Mouse (Mus musculus) cerebellum, adult 11 months (tissue): Measurements from ENCODE around the gene Zbtb32.

Experiments used
- DNase-seq: peaks from one replicate; pipeline ENCODE4 v3.0.0; 2022

Zbtb32 gene

GRCm38 (mm10) chr7:30564970-30565571 lies 33.6 kb downstream of the Zbtb32 start, which contains the start of gene Igflr1:
Gene Igflr1, plus strand, starts transcription at chr7:30565427.
- no peak for DNase-seq

DNA sequence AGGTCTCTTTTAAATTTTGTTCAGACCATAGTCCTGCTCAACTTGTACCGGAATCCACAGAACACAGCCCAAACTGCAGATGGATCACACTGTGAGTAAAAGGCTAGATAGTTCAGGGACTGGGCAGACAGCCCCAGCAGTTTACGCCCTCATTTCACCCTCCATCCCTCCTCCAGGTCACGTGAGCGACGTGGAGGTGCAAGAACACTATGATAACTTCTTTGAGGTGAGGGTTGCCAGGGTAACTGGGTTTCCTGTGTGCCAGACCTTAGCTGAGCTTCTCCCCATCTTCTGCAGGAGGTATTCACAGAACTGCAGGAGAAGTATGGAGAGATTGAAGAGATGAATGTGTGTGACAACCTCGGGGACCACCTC lies 34.8 kb downstream of the Zbtb32 start:
- no peak for DNase-seq

- peak; percentile 94 for DNase-seq
Observed at GRCm38 (mm10) chr7:30563117-30563905, 35.4 kb downstream of the Zbtb32 start, which contains the start of the genes U2af1l4, Gm49396 and Psenen. Gene U2af1l4, plus strand, starts transcription at chr7:30563301. Gene Gm49396, plus strand, starts transcription at chr7:30563344. Gene Psenen, minus strand, starts transcription at chr7:30563627.

DNA sequence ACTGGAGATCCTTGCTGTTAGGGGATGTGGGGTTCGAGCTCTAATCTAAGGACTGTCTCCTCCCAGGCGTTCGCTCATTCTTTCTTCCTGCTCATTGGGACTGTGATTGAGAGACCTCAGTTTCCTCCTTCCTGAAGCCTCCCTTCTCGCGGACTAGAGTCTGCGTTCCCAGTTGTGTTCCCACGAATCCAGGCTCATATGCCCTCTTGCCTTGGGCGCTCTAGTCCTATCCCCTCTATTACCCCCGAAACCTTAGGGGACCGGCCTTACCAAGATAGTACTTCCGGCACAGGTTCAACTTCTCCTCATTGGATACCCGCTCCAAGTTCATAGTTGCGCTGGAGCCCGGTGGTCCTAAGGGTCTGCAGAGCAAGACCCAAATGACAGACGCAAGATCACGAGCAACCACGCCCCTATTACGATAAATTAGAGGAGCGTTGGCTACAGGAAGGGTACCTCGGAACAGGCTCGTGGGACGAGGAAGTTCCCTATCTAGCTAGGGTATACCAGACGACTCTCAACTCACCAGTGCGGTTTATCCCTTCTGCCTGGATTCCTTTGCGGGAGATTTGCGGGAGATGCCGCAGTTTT lies 36.1 kb downstream of the Zbtb32 start:
- peak; percentile 58 for DNase-seq

GRCm38 (mm10) chr7:30560296-30560695 lies 38.4 kb downstream of the Zbtb32 start:
- DNase-seq: no peak

- DNase-seq: peak; percentile 99
Observed at GRCm38 (mm10) chr7:30559443-30559954, 39.2 kb downstream of the Zbtb32 start, which contains the start of gene Lin37. Gene Lin37, minus strand, starts transcription at chr7:30559838.

GRCm38 (mm10) chr7:30558656-30559442 lies 39.9 kb downstream of the Zbtb32 start:
- no peak for DNase-seq

DNA sequence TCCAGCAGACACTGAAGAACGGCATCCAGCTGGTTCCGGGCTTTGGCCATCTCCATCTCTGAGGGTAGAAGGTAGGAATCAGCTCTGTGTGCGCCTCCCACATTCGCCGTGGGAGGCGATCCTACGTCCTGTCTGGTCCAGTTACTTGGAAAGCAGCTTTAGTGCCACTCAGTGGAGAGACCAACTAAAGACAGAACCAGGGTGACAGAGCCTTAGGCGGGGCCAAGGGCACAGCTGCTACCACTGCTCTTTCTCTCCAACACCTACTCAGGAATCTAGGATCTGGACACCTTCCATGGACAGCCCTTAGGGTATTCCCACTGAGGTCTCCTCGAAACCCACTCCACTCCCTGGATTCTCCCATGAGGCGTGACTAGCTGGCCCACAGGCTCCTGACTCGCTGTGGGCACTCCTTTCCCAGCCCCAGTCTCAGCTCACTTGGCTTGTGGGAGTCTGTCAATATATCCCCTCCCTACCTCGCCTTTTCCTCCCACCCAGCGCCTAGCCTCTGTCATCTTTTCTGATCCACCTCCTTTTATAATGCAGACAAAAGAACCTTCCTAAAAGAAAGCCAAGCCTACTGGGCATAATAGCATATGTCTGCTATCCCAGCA lies 40.7 kb downstream of the Zbtb32 start:
- DNase-seq: no peak

DNA sequence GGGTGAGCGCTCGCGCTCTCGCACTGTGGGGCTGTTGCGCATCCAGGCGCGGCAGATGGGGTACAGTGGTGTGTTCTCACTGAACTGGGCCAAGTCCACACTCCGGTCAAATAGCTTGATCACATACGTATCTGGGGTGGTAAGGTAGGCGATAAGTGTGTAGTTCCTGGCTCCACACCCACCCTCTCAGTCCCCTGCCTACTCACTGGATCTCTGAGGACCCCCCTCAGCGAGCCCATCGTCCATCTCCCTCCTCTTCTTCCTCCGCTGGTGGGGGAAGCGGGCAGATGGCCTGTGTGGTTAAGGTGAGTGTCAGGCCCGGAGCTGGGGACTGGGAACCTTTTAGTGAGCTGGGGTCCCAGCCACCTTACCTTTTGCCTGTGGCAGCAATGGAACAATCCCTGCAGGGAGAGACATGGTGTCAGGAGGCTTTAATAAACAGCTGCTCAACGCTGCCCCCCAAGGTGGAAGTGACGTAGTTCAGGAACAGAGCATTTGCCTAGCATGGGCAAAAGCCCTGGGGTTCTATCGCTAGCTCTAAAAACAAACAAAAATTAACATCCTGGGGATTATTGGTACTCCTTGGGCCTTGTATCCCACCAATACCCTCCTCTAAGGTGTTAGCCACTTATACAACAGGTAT lies 41.7 kb downstream of the Zbtb32 start:
- DNase-seq: no peak

GRCm38 (mm10) chr7:30553810-30554584 lies 44.7 kb downstream of the Zbtb32 start:
- DNase-seq: no peak

- DNase-seq: peak; percentile 69
Observed at GRCm38 (mm10) chr7:30553021-30553589, 45.6 kb downstream of the Zbtb32 start.

DNA sequence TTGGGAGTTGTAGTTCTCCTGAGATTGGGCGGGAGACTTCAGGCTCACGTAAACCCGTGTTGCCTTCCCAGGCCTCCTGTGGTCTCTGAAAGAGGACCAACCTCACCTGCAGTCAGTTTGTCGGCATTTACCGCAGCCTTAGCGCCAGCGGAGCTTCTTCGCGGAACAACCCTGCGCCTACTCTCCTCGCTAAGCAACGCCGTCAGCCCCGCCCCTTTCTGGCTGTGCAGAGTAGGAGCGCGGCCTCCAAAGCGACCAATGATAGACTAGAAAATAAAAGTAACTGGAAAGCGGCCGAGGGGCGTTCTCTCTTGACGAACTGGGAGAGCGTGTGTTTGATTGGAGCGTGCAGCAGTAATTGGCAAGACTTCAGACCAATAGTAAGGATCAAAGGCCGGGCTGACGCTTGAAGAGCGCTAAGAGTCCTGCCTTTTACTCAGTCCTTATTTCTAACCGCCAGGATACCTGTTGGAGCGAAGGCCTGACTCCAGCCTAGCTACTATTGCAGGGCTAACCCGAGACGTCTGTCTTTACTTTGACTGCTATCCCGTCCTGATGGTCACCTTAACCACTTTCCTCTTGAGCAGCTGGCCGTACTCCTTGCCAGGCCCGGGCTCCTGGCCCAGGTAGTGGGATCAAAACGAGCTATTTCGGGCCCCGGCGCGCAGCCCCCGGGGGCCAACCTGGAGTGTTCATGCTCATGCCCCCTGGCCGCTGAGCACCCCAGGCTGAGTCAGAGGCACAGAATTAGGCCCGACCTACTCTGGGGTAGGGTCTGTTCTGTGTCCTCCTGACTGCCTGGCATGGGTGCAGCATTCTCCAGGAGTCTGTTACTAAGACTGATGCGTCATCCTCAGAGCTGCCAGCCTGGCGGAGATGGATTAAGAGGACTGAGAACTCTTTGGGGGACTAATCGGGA lies 46.3 kb downstream of the Zbtb32 start, which contains the start of the genes Hspb6 and Proser3:
Gene Hspb6 (plus strand): TSS at position 77 of the 919 bp plus-strand sequence.
Gene Proser3 (minus strand): TSS at position 198 of the 919 bp plus-strand sequence.
- DNase-seq: peak; percentile 96

GRCm38 (mm10) chr7:30551445-30552101 lies 47.1 kb downstream of the Zbtb32 start:
- DNase-seq: no peak

DNA sequence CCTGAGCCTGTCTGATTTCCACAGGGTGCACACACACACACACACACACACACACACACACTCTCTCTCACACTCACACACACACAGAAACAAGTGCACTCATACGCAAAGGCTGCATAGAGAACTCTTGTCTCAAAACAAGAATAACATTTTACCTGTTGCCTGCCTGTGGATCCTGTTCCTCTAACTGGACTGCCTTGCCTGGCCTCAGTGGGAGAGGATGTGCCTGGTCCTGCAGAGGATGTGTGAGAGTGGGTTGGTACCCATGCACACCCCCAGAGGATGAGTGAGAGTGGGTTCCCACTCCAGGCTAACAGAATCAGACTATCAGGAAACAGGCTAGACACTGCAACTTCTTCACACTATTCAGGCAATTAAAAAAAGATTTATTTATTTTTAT lies 48.1 kb downstream of the Zbtb32 start:
- DNase-seq: no peak

- DNase-seq: no peak
Observed at GRCm38 (mm10) chr7:30549880-30550279, 48.8 kb downstream of the Zbtb32 start.

DNA sequence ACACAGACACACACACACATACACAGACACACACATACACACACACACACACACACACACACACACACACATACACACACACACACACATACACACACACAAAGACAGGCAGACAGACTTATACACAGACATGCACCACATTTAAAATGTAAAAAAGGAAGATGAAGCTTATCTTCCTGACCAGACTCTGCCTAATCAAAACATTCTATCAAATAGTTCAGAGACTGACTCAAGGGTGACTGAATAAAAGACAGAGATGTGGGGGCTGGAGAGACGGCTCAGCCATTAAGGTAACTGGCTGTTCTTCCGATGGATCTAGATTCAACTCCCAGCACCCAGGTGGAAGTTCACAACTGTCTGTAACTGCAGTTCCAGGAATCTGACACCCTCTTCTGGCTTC lies 54.4 kb downstream of the Zbtb32 start:
- DNase-seq: no peak

DNA sequence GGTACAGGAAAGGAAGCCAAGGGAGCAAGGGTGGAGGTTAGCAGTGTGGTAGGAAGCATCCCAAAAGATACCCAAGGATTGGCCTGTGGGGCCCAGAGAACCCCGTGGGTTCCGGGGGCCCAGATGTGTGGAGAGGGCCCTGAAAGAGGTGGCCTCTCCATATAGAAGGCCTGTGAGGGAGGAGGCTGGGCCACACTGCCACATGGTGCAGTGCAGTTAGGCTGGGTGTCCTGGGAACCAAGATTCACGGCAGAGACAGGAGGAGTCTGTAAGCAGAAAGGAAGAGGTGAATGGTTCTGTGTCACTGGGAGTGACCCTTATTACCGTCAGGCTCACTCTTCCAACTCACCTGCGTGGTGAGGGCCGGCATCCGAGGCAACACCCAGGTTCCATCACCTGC lies 58.1 kb downstream of the Zbtb32 start:
- no peak for DNase-seq
